Mouse (Mus musculus) brain, embryonic 14.5 days (tissue): Measurements from ENCODE around the gene Gosr1. TPM values are rescaled to one million over a fixed set of nuclear protein-coding genes. Genes with fewer than 3 reads are reported as not detected.
"Not testable (repeated sequence)": the region's sequence is repeated elsewhere in the genome, so short reads cannot be mapped to it uniquely, and the experiment has no call there.

Experiments used
- DNase-seq: peaks from one replicate; pipeline ENCODE4 v3.0.0-alpha.2; 2011; ENCODE audit warnings: low read depth
- CTCF ChIP-seq: fragments of 200-500 bp; IDR thresholded peaks from 2 replicates; pipeline ENCODE4 v1.5.1; 2012; ENCODE audit warnings: inconsistent platforms, mild to moderate bottlenecking, moderate library complexity, borderline replicate concordance; ENCODE audit not compliant: insufficient read depth, insufficient read length; ENCODE audit errors: extremely low read depth
- POLR2A ChIP-seq: fragments of 200-500 bp; IDR thresholded peaks from 2 replicates; pipeline ENCODE4 v1.6.1; 2012; ENCODE audit warnings: mild to moderate bottlenecking, inconsistent platforms, borderline replicate concordance; ENCODE audit not compliant: poor library complexity, insufficient read depth, insufficient read length, severe bottlenecking; ENCODE audit errors: extremely low read depth
- polyA plus RNA-seq: library from polyadenylated mRNA; depleted of rRNA; stranded (reverse); fragments of >200 nt; gene quantifications from 2 replicates; pipeline ENCODE4 v1.2.3, GENCODE M21; 2012; rRNA removed

Gene Gosr1
- 24.1 and 27.0 TPM in 2 replicates for polyA plus RNA-seq

DNA sequence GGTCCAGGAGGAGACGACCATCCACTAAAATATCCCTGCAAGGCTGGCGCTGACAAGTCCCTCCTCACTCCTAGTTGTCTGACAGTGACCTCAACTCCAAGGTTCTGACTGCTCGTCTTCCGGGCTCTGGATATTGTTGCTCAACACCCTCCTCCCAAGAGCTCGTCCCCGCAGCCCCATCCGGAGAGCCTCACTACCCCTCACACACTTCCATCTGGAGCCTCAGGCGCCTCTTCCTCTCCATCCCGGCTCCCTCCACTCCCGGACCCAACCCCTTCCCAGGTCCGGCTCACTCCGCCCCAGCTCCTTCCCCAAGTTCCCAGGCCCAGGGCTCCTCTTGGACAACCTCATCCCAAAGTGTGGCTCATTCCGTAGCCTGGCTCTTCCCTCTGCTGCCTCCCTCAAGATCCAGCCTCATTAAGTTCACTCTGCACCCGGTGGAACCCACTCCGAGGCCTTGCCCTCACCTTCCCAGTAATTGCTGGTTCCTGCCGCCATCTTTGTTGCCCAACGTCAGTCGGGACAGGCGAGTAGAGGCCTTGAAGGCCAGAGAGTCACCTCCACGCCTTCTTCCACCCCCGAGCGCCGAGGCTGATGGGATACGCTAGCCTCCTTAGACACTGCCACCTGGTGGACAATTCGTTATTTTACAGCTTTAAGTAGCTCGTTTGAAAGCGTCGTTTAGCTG lies at the start of gene Gosr1:
Gene Gosr1 (minus strand): TSS at position 527 of the 688 bp plus-strand sequence.
- peak; percentile 99 for DNase-seq
- peak; percentile 22; the same call in 1 of the 2 replicates for TF ChIP-seq POLR2A
- peak; percentile 82 for TF ChIP-seq CTCF

DNA sequence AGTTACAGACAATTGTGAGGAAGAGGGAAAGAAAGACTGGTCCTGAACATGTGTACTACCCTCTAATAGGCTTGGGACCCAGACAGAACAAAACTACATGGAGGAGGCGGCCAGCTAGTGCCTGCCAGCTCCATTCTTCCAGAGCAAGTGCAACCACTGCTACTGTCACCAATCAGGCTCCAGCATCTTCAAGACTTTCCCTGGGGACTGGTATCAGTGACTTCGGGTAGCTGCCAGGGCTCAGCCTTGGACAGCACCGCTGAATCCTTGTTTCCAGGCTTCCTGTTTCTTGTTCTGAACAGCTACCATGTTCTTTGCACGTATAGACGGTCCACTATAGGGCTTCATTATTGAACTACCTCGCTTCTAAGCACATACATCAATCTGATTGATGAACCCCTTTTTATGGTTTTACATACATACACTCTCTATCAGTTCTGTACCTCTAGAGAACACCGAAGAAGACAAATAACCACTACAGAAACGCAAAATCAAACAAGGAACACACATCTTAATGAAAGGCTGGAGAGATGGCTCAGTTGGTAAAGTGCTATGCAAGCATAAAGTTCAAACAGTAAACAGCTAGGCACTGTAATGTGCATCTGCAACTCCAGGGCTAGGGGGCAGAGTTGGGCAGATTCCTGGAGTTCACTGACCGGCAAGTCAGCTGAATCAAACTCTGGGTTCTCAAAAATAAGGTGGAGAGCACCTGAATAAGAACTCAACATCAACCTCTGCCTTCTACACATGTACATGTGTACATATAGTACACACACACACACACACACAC lies 47.5 kb upstream of the Gosr1 start:
- DNase-seq = no peak

DNA sequence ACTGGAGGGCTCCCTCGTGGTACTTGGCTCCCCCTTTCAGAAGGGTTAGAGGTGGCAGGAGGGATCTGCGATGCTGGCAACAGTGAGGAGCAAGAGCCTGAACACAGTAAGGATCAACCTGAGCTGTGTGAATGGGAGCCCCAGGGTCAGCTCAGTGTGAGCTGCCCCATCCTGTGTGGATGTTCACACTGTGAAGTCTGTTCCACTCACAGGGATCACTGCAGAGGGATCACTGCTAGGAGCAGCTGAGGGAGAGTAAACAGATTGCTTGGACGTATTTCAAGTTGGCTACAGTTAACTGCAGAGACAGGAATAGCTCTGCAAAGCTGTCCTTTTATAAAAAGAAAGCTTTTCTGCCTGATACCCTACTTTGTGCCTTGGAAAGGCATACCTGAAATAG lies 46.1 kb upstream of the Gosr1 start:
- TF ChIP-seq CTCF = no peak
- no peak for TF ChIP-seq POLR2A
- DNase-seq = peak; percentile 62

More for the DNA sequence above, 47.5 kb upstream of the Gosr1 start:
- no peak for TF ChIP-seq POLR2A
- peak; percentile 18; the same call in 1 of the 2 replicates for TF ChIP-seq CTCF

DNA sequence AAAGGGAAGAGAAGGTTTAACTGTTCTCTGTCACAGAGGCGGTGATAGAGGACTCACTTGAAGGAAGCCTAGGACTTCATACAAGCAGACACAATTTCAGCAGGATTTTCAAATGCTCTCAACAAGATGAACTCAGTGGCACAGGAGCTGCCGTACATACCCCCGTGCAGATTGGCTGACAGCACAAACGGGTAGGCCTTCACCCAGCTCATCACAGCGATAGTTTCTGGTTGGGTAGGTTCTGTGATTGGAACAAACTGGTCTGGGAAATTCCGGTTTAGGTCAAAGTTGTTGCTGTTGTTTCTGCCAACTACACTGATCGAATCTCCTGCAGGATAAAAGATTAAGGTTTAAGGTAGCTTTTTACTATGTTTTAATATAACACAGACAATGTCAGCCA lies 45.2 kb upstream of the Gosr1 start:
- DNase-seq = no peak
- TF ChIP-seq POLR2A (no peak), CTCF (no peak)

DNA sequence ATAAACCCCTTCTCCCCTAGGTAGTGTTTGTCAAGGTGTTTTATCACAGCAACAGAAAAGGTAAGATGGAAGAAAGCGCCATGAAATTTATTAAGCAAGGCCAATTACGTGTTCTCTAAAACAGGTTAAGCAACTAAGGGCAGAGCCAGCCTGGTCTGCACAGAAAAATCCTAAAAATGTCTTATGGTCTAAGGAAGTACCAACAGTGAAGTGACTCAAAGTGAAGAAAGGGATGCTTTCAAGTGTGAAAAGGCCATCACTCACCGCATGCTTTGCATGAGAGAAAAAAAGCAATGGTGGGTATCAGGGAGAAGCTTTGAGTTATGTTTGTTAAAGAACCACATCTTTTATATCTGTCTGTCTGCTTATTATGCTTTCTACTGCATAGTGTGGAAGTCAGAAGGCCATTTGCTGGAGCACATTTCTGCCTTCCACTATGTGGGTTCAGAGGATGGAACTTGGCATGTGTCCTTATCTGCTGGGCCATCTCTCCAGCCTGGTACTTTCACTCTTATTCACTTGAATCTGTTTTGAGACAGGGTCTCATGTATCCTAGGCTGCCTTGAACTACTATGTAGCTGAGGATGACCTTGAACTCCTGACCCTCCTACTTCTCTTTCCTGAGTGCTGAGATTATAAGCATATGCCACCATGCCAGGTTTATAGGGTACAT lies 43.8 kb upstream of the Gosr1 start:
- TF ChIP-seq CTCF (no peak), POLR2A (no peak)
- DNase-seq = no peak

DNA sequence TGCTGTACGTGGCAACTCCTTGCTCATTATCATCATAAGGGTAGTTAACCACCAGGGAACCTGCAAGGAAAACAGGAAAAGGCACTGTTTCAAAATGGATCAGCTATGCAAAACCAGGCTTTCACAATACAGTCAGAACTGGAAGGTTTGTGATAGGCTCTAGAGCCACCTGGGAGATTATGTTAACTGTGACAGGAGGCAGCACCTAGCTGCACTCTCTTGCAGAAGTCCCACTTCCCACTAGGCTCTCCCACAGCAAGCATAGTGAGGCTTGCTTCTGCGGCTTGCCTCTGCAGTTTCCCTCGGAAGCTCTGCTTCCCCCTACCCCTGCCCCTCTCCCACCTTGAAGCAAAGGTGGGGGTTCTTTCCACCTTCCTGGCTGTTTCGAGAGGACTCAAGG lies 42.6 kb upstream of the Gosr1 start:
- no peak for DNase-seq
- TF ChIP-seq POLR2A (no peak), CTCF (no peak)

DNA sequence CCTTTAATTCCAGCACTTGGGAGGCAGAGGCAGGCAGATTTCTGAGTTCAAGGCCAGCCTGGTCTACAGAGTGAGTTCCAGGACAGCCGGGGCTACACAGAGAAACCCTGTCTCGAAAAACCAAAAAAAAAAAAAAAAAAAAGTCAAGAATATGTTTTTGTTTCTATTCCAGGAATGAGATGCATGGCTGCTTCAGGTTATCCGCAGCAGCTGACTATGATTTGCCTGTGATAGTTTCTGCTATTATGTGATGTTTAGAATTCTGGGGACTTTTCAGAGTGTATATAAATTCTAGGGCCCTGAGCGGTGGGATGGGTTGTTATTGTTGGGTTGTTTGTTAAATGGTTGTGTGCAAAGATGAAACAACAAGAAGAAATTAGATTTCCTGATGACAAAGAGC lies 41.7 kb upstream of the Gosr1 start:
- DNase-seq = not testable (repeated sequence)

DNA sequence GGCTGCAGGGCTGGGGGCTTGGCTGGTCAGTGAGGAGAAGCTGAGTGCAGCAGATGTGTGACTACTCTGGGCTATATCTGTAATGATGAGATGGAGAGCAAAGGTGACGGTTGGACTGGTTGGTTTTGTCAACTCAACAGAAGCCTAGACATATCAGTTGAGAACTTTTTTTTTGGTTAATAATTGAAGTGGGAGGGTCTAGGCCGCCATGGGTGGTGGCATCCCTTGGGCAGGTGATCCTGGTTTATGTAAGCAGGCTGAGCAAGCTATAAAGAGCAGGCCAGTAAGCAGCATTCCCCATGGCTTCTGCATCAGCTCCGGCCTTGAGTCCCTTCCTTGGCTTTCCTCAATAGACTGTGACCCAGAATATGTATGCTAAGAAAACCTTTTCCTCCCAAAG lies 39.9 kb upstream of the Gosr1 start:
- TF ChIP-seq CTCF (no peak), POLR2A (no peak)
- no peak for DNase-seq

DNA sequence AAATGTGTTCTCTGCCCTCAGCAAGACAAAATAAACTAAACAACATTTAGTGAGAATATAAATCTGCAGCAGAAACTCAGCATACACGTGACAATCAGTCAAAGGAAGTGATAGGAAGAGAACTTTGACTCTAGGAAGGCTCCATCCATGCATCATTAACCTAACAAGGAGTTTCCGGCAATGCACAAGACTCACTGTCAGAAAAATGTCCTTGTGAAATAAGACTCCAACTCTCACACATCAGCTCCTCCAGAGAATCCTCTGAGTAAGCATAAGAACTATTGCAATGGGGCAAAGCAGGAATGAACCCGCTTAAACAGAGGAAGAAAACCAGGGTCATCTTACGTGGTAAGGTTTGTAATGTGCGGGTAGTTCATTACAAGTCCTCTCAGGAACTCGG lies 33.9 kb upstream of the Gosr1 start:
- no peak for DNase-seq
- TF ChIP-seq CTCF = no peak
- no peak for TF ChIP-seq POLR2A

DNA sequence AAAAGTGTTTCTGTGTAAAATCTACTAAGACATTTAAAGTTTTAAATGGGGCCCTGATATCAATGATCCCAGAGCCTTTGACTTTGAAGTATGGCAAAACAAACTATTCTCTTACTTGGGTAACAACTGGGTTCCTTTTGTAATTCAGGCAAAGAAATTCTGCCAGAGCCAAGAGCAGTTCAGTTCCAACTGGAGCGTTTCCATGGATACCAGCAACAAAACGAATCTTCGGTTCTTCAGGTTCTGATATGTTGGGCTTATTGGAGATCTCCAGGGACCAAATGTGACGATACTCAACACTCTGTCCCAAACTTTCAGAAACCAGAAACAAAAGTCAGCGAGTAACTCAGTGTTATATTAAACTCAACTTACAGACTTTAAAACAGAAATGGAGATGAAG lies 31.9 kb upstream of the Gosr1 start:
- TF ChIP-seq POLR2A = no peak
- TF ChIP-seq CTCF = no peak

DNA sequence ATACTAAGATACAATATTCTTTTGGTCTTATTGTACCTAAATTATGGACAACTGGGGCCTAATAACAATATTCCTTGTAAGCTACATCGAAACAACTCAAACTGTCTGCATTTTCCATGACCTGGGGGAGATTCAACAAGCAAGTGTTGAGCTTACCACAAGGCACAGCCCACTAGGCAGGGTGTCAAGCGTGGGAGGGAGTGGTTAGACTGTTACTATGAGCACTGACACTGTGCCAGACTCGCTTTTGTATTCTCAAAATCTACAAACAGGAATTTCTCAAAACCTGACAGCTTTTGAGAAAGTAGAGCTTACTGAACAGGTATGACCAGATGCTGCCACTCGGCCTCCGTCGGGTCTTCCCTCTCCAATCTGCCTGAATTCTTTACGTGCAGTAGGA lies 28.0 kb upstream of the Gosr1 start:
- TF ChIP-seq CTCF (no peak), POLR2A (no peak)
- DNase-seq = no peak

More for the DNA sequence above, 31.9 kb upstream of the Gosr1 start:
- DNase-seq = no peak

DNA sequence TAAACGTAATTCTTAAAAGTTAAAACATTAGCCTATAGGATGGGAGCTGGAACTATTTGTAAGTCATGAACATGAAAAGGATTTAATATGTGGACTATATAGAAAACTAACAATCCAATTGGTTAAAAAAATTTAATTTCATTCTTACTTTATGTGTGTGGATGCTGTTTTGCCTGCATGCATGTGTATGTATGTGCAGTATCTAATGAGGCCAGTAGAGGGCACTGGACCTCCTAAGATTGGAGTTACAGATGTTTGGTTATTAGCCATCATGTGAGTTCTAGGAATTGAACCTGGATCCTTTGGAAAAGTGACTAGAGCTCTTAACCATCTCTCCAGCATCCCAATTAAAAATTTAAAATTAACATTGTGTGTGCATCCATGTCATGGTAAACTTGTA lies 25.9 kb upstream of the Gosr1 start:
- DNase-seq = peak; percentile 77
- TF ChIP-seq CTCF = peak; percentile 69; the same call in 1 of the 2 replicates
- no peak for TF ChIP-seq POLR2A

DNA sequence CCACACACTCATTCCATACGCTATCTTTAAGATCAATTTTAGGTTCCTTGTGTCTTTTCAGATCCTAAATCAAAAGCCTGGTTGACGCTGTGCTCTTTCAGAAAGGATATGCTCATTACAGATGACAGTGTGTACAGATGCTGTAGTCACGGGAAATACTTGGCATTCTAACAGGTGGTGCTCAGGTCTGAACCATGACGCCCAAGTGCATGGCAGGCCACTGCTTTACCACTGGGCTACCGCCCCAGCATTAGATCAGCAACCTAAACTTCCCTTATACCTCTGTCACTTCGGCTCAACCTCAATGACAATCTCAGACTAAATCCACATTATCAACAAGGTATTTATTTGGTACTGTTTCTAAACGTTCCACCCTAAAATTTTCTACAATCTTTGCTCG lies 12.2 kb upstream of the Gosr1 start:
- no peak for DNase-seq
- no peak for TF ChIP-seq CTCF
